Mouse (Mus musculus): ENCODE results near the gene Shank2. TPM values are rescaled to one million over a fixed set of nuclear protein-coding genes. Genes with fewer than 3 reads are reported as not detected.
A peak's percentile ranks its signal among the peaks of the same experiment; 100 is the strongest.

Gene Shank2
- total RNA-seq, 2 experiments from 2014 or later: 0.52 to 0.68 TPM

- no peak for DNase-seq
These were observed 424.9 kb downstream of the Shank2 start for GRCm38 (mm10) chr7:144426594-144426993.

- no peak for DNase-seq
These were observed 425.7 kb downstream of the Shank2 start for GRCm38 (mm10) chr7:144427460-144427859.

- DNase-seq: no peak
These were observed 431.2 kb downstream of the Shank2 start for GRCm38 (mm10) chr7:144432920-144433319.

GRCm38 (mm10) chr7:144438811-144439210, 437.1 kb downstream of the Shank2 start:
- DNase-seq: no peak

- DNase-seq: no peak
These were observed 439.7 kb downstream of the Shank2 start for GRCm38 (mm10) chr7:144441466-144441865.

- no peak for DNase-seq
These were observed 440.2 kb downstream of the Shank2 start for GRCm38 (mm10) chr7:144441976-144442375.

GRCm38 (mm10) chr7:144444788-144445187, 443.1 kb downstream of the Shank2 start:
- no peak for DNase-seq

- DNase-seq: no peak
These were observed 445.4 kb downstream of the Shank2 start for GRCm38 (mm10) chr7:144447146-144447545.

- DNase-seq: no peak
These were observed 446.5 kb downstream of the Shank2 start for GRCm38 (mm10) chr7:144448186-144448585.

GRCm38 (mm10) chr7:144449637-144450570, 448.2 kb downstream of the Shank2 start:
- peak; percentile 81 for DNase-seq

- no peak for DNase-seq
These were observed 448.9 kb downstream of the Shank2 start for GRCm38 (mm10) chr7:144450661-144451060.

GRCm38 (mm10) chr7:144458881-144459280, 457.2 kb downstream of the Shank2 start:
- no peak for DNase-seq

- no peak for DNase-seq
These were observed 459.6 kb downstream of the Shank2 start for GRCm38 (mm10) chr7:144461246-144461902.

GRCm38 (mm10) chr7:144462577-144462976, 460.8 kb downstream of the Shank2 start:
- DNase-seq: no peak

GRCm38 (mm10) chr7:144468741-144469140, 467.0 kb downstream of the Shank2 start:
- DNase-seq: no peak

GRCm38 (mm10) chr7:144469181-144469641, 467.5 kb downstream of the Shank2 start:
- peak; percentile 30 for DNase-seq

GRCm38 (mm10) chr7:144469908-144470544, 468.3 kb downstream of the Shank2 start:
- DNase-seq: no peak

- DNase-seq: peak; percentile 89
These were observed 468.9 kb downstream of the Shank2 start, which contains the start of gene Cttn for GRCm38 (mm10) chr7:144470545-144471059. Gene Cttn (minus strand): TSS chr7:144471009.

- DNase-seq: no peak
These were observed 469.4 kb downstream of the Shank2 start for GRCm38 (mm10) chr7:144471103-144471502.

- no peak for DNase-seq
These were observed 471.8 kb downstream of the Shank2 start for GRCm38 (mm10) chr7:144473486-144473885.

All from gastrocnemius, postnatal 10 days (tissue).